31 mouse cellular contexts compared by ENCODE assay signal in the genomic region with DNA sequence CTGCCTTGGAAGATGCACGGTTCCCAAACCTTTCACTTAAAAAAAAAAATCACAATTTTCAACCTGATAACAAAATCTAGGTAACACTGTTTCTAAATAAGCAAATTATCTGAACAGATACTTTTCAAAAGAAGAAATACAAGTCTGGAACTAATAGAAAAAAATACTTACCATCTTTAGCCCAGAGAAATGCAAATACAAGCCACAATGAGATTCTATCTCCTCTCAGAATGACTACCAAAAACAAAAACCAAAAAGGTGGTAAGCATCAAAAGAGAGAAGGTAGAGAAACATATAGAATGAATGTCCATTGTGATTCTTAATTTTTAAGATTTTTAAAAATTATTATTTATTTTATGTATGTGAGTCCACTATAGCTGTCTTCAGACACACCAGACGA.
"Had no signal": no experiment of that assay in that cellular context is flagged by ENCODE, and none has a peak within 500 bp of the region (broad histone marks: within the 10 kb centered on the region; RNA-seq: fewer than 3 reads in every experiment).

No protein-coding gene starts in this region.

- ATAC-seq: liver, embryonic 12.5 days; liver, postnatal 0 days; lung, postnatal 0 days; midbrain, embryonic 13.5 days; midbrain, embryonic 15.5 days; midbrain, embryonic 16.5 days had no signal

- H3K9ac ChIP-seq: limb, embryonic 12.5 days; limb, embryonic 13.5 days; limb, embryonic 15.5 days; liver, embryonic 12.5 days; liver, embryonic 13.5 days; liver, embryonic 14.5 days; liver, embryonic 15.5 days; liver, postnatal 0 days; lung, embryonic 14.5 days; lung, embryonic 15.5 days; midbrain, embryonic 12.5 days; midbrain, embryonic 13.5 days; midbrain, embryonic 15.5 days; neural tube, embryonic 12.5 days had no signal

- H3K4me1 ChIP-seq: limb, embryonic 10.5 days; limb, embryonic 12.5 days; limb, embryonic 13.5 days; limb, embryonic 15.5 days; liver, embryonic 15.5 days; midbrain, embryonic 12.5 days; midbrain, embryonic 13.5 days; midbrain, embryonic 15.5 days; neural tube, embryonic 12.5 days had no signal

- H3K4me2 ChIP-seq: limb, embryonic 12.5 days; limb, embryonic 13.5 days; limb, embryonic 15.5 days; liver, embryonic 11.5 days; liver, embryonic 12.5 days; liver, embryonic 13.5 days; liver, embryonic 15.5 days; lung, embryonic 14.5 days; lung, embryonic 15.5 days; midbrain, embryonic 11.5 days; midbrain, embryonic 12.5 days; midbrain, embryonic 13.5 days; midbrain, embryonic 15.5 days; neural tube, embryonic 12.5 days had no signal

- H3K27me3 ChIP-seq: limb, embryonic 12.5 days; limb, embryonic 13.5 days; limb, embryonic 15.5 days; liver, embryonic 13.5 days; lung, embryonic 15.5 days; megakaryocyte, embryonic 14.5 days; midbrain, embryonic 12.5 days; midbrain, embryonic 13.5 days; midbrain, embryonic 15.5 days; neural tube, embryonic 12.5 days had no signal

- H3K4me3 ChIP-seq: limb, embryonic 10.5 days; limb, embryonic 12.5 days; limb, embryonic 13.5 days; limb, embryonic 15.5 days; liver, embryonic 12.5 days; liver, embryonic 13.5 days; liver, embryonic 15.5 days; lung, embryonic 15.5 days; megakaryocyte, embryonic 14.5 days; midbrain, embryonic 10.5 days; midbrain, embryonic 12.5 days; midbrain, embryonic 13.5 days; midbrain, embryonic 15.5 days; myocyte; neural tube, embryonic 12.5 days had no signal

- DNase-seq: left cerebral cortex, postnatal 4 days; liver; liver, embryonic 13.5 days; liver, postnatal 0 days; lung, adult 18-20 months; lung, adult 2 months; lung, embryonic 14.5 days; lung, postnatal 10 days; lung, postnatal 14 days; lung, postnatal 36 days; lung, postnatal 4 days had no signal

- H3K9me3 ChIP-seq: limb, embryonic 10.5 days; limb, embryonic 12.5 days; limb, embryonic 13.5 days; limb, embryonic 15.5 days; liver, embryonic 12.5 days; liver, embryonic 15.5 days; lung, embryonic 15.5 days; midbrain, embryonic 13.5 days; midbrain, embryonic 15.5 days had no signal

- H3K27ac ChIP-seq: limb, embryonic 10.5 days; limb, embryonic 12.5 days; limb, embryonic 13.5 days; limb, embryonic 15.5 days; liver, embryonic 12.5 days; liver, embryonic 13.5 days; liver, embryonic 14.5 days; liver, embryonic 15.5 days; lung, embryonic 15.5 days; macrophage; midbrain, embryonic 10.5 days; midbrain, embryonic 12.5 days; midbrain, embryonic 13.5 days; midbrain, embryonic 15.5 days; neural tube, embryonic 12.5 days had no signal

- H3K36me3 ChIP-seq: limb, embryonic 10.5 days; limb, embryonic 12.5 days; limb, embryonic 13.5 days; limb, embryonic 15.5 days; liver, embryonic 12.5 days; liver, embryonic 13.5 days; liver, embryonic 15.5 days; lung, embryonic 15.5 days; midbrain, embryonic 10.5 days; midbrain, embryonic 12.5 days; midbrain, embryonic 13.5 days; midbrain, embryonic 15.5 days; neural tube, embryonic 12.5 days had no signal
